Mouse (Mus musculus) embryonic facial prominence, embryonic 10.5 days (tissue): ENCODE measurements around the gene Dpep3. TPM values are rescaled to one million over a fixed set of nuclear protein-coding genes. Genes with fewer than 3 reads are reported as not detected.
"Not testable (repeated sequence)": the region's sequence is repeated elsewhere in the genome, so short reads cannot be mapped to it uniquely, and the experiment has no call there.

ENCODE experiments used
- DNase-seq: peaks from one replicate; pipeline ENCODE4 v3.0.0-alpha.2; 2017; ENCODE audit warnings: low spot score
- H3K27ac ChIP-seq: fragments of 300-500 bp; sonication (generic); replicated peaks from 2 replicates; pipeline ENCODE4 v1.5.1; 2016; ENCODE audit warnings: mild to moderate bottlenecking
- H3K27me3 ChIP-seq: fragments of 300-500 bp; sonication (generic); replicated peaks from 2 replicates; pipeline ENCODE4 v1.6.1; 2016; ENCODE audit warnings: low read depth, mild to moderate bottlenecking; ENCODE audit not compliant: poor library complexity, severe bottlenecking
- H3K36me3 ChIP-seq: fragments of 300-500 bp; sonication (generic); replicated peaks from 2 replicates; pipeline ENCODE4 v1.6.1; 2016; ENCODE audit warnings: mild to moderate bottlenecking, moderate library complexity
- H3K4me1 ChIP-seq: fragments of 300-500 bp; sonication (generic); 2 replicates; pipeline ENCODE4 v1.6.1; 2016
- H3K4me3 ChIP-seq: fragments of 300-500 bp; sonication (generic); 2 replicates; pipeline ENCODE4 v1.5.1; 2016; ENCODE audit warnings: mild to moderate bottlenecking, moderate library complexity
- H3K9me3 ChIP-seq: fragments of 300-500 bp; sonication (generic); 2 replicates; pipeline ENCODE4 v1.6.1; 2016; ENCODE audit warnings: mild to moderate bottlenecking
- WGBS: fragments of 180-500 bp; shearing (Covaris S2); methylation state at CpG from one replicate; pipeline ENCODE4 v1.1.7; 2016; 5-methylcytosine and 5-hydroxymethylcytosine counted together
- polyA plus RNA-seq: library from polyadenylated mRNA; unstranded; fragments of >200 nt; fragmentation: Nextera tagmentation; extraction: Ambion mirVana; gene quantifications from 2 replicates; pipeline ENCODE4 v1.2.1, GENCODE M21; 2016

The Dpep3 gene
- polyA plus RNA-seq, 1 experiment from 2014 or later, result not detected

DNA sequence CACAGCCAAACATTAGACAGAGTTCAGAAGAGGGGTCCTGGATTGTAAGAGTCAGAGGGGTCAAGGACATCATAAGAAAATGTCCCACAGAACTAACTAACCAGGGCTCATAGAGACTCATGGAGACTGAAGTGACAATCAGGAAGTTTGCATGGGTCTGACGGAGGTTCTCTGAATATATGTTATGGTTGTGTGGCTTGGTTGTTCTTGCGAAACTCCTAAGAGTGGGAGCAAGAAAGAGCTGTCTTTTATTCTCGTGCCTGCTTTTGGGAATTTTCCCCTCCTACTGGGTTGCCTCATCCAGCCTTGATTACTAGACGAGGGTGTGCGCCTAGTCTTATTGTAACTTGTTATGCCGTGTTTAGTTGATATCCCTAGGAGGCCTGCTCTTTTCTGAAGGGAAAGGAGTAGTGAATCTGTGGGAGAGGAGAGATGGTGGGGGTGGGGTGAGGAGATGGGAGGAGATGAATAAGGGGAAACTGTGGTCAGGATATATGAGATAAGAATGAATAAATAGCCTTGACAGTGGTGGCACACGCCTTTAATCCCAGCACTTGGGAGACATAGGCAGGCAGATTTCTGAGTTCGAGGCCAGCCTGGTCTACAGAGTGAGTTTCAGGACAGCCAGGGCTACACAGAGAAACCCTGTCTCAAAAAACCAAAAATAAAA lies 25.4 kb upstream of the Dpep3 start:
- DNase-seq, result no peak
- no peak overlapping the region for H3K27ac ChIP-seq
- no peaks in the 10 kb centered on the region for H3K27me3 ChIP-seq
- no peak overlapping the region for H3K4me3 ChIP-seq
- no peaks in the 10 kb centered on the region for H3K9me3 ChIP-seq
- WGBS, result 79% methylated on average over 8 of the region's 8 CpGs
- H3K4me1 ChIP-seq, result peaks cover 1% of the 10 kb centered on the region; the same call in 1 of the 2 replicates
- H3K36me3 ChIP-seq, result peaks cover 12% of the 10 kb centered on the region

DNA sequence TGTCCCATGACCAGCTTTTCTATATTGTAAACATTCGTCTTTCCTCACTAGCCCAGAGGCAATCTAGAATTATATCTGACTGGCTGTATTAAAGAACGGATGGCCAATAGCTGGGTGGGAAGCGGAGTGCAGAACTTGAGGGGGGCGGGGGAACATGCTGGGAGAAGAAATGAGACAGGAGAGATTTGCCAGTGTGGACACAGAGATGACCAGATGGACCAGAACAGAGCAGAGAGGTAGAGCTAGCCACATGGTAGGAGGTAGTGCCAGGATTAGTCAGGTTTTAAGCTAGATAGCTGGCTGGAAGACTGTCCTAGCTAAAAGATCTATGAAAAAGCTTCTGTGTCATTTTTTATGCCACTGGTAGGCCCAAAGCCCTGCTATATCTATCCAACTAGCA lies 22.7 kb upstream of the Dpep3 start:
- no peak overlapping the region for H3K27ac ChIP-seq
- no peak for DNase-seq
- WGBS, result 85% methylated on average over 4 of the region's 4 CpGs

DNA sequence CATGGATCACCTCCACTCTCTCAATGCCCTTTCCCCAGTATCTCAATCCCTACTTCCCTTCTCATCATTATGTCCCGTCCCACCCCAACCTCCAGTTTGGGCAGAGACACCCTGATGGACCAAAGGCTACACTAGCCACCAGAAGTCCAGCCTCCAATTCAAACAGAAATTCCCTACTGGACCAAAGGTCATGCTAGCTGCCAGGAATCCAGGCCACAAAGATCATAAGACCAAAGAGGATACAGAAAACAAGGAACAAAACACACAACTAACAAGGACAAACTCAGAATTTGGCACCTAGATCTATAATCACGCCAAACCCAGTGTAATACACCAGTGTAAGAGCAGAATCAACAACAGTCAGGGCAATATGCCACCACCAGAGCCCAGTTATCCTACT lies 19.7 kb upstream of the Dpep3 start:
- Histone ChIP-seq H3K36me3 (no peaks in the 10 kb centered on the region), H3K27ac (no peak overlapping the region), H3K4me3 (no peak overlapping the region), H3K27me3 (no peaks in the 10 kb centered on the region), H3K4me1 (no peaks in the 10 kb centered on the region), H3K9me3 (no peaks in the 10 kb centered on the region)
- no peak for DNase-seq
- 79% methylated on average over 2 of the region's 2 CpGs for WGBS

More for the DNA sequence above, 22.7 kb upstream of the Dpep3 start:
- H3K36me3 ChIP-seq, result no peaks in the 10 kb centered on the region
- H3K9me3 ChIP-seq, result no peaks in the 10 kb centered on the region
- no peaks in the 10 kb centered on the region for H3K4me1 ChIP-seq
- no peak overlapping the region for H3K4me3 ChIP-seq
- H3K27me3 ChIP-seq, result no peaks in the 10 kb centered on the region

DNA sequence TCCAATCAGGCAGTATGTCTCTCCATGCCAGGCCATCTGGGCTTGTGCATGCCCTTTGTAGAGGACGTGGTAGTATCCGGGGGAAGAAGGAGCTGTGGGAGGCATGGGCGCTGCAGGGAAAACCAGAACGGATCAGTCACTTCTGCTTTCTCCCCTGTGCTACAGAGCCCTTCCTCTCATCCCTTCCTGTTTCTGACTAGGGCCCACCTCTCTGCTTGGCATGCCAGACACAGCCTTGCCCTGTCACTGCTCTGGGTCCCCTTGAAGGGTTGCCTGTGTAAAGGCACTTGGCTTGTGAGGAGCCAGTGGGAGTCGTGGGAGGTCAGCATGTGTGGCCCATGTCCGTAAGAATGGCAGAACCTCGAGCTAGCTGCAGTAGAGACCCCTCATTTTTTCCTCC lies 17.1 kb upstream of the Dpep3 start:
- no peak overlapping the region for H3K27ac ChIP-seq
- H3K4me3 ChIP-seq, result no peak overlapping the region
- no peaks in the 10 kb centered on the region for H3K36me3 ChIP-seq
- no peaks in the 10 kb centered on the region for H3K9me3 ChIP-seq
- DNase-seq, result no peak
- peaks cover 2% of the 10 kb centered on the region; the same call in 1 of the 2 replicates for H3K4me1 ChIP-seq
- 76% methylated on average over 7 of the region's 7 CpGs for WGBS
- H3K27me3 ChIP-seq, result no peaks in the 10 kb centered on the region

DNA sequence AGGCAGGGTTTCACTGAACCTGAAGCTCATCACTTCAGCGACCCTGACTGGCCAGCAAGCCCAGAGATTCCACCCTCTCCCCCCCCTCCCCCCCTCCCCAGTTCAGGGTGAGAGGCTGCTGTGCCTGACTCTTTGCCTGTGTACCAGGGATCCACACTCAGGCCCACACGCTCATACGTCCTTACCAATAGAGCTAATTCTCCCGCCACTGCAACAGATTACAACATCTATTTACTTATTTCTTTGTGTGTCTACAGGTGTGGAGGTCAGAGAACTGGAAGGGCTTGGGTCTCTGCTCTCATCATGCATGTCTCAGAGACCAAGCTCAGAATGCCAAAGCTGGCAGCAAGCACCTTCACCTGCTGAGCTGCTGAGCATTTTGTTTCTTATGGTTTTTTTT lies 14.0 kb upstream of the Dpep3 start:
- no peak overlapping the region for H3K4me3 ChIP-seq
- no peaks in the 10 kb centered on the region; the same call in 1 of the 2 replicates for H3K27me3 ChIP-seq
- H3K36me3 ChIP-seq, result no peaks in the 10 kb centered on the region
- 66% methylated on average over 4 of the region's 4 CpGs for WGBS
- H3K27ac ChIP-seq, result no peak overlapping the region
- no peak for DNase-seq
- no peaks in the 10 kb centered on the region for H3K9me3 ChIP-seq
- peaks cover 10% of the 10 kb centered on the region; the same call in 1 of the 2 replicates for H3K4me1 ChIP-seq

DNA sequence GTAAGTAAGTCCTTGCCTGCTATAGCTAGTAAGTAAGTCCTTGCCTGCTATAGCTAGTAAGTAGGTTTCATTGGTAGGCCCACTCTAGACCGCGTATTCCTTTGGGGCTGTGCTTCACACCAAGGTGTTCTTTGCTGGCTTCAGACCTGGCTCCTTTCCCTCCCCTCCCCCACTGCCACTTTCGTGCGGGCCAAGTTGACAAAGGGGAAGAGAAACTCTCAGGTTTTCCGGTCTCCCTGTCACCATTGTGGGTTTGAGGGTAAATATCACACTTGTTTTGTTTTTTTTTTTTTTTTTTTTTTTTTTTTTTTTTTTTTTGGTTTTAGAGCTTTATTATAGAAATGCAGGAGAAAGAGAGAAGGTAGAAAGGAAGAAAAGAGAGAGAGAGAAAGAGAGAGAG lies 13.3 kb upstream of the Dpep3 start:
- Histone ChIP-seq H3K27me3 (no peaks in the 10 kb centered on the region; the same call in 1 of the 2 replicates), H3K9me3 (no peaks in the 10 kb centered on the region), H3K27ac (no peak overlapping the region), H3K36me3 (no peaks in the 10 kb centered on the region), H3K4me3 (no peak overlapping the region), H3K4me1 (peaks cover 10% of the 10 kb centered on the region; the same call in 1 of the 2 replicates)
- WGBS, result 67% methylated on average over 5 of the region's 5 CpGs
- DNase-seq, result no peak

DNA sequence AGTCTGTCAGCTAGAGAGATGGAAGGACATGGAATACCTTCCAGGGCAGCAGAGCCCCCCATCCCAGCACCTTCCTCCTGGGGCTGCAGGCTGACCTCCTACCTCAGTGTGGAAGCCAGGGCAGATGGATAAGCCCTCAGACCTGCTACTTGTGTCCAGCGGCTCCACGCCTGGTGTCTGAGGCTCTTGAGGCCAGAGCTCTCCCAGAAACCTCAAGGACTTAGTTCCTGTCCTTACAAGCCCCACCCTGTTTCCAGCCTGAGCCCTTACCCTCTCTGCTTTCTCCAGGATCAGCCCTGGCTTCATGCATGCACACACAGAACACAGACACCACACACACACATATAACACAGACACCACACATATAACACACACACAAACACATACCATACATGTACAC lies 12.3 kb upstream of the Dpep3 start:
- no peaks in the 10 kb centered on the region for H3K36me3 ChIP-seq
- H3K27me3 ChIP-seq, result no peaks in the 10 kb centered on the region; the same call in 1 of the 2 replicates
- H3K27ac ChIP-seq, result peak overlapping the region; percentile 70
- H3K4me1 ChIP-seq, result peaks cover 10% of the 10 kb centered on the region; the same call in 1 of the 2 replicates
- no peak overlapping the region for H3K4me3 ChIP-seq
- 93% methylated on average over 2 of the region's 2 CpGs for WGBS
- no peak for DNase-seq
- no peaks in the 10 kb centered on the region for H3K9me3 ChIP-seq

DNA sequence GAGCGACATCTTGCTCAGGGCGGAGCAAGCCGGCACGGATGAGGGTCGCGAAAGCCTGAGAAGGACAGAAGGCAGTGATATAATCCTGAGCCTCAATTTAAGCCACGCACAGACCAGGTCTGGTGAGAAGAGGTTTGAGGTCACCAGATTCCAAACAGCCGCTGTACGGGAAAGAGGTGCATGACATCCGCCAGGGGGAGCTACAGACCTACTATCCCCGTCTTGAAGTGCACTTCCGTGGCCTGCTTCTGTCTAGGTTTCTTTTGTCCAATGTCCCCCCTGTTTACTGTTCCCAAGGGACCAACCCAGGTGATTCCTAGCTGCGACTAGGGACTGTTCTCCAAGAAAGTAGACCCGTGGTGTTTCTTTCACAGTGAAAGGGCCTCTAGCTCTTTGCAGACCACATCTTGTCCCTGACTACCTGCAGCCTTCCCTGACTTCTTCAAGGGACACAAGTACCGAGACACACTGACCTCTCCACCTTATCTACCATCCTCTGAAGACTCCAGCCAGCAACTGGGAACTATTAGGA lies 11.7 kb upstream of the Dpep3 start, which contains the start of gene Dus2:
Dus2 (plus strand) TSS at position 482 of the 532 bp plus-strand sequence.
- Histone ChIP-seq H3K4me1 (peaks cover 10% of the 10 kb centered on the region; the same call in 1 of the 2 replicates), H3K27me3 (no peaks in the 10 kb centered on the region; the same call in 1 of the 2 replicates), H3K36me3 (no peaks in the 10 kb centered on the region), H3K27ac (peak within 1 kb of the TSS; percentile 70), H3K4me3 (0 out of 2 replicates have a peak within 1 kb of the TSS, but pooled peaks have one; percentile 23), H3K9me3 (no peaks in the 10 kb centered on the region)
- peak; percentile 85 for DNase-seq
- 12% methylated on average over 15 of the region's 15 CpGs for WGBS

DNA sequence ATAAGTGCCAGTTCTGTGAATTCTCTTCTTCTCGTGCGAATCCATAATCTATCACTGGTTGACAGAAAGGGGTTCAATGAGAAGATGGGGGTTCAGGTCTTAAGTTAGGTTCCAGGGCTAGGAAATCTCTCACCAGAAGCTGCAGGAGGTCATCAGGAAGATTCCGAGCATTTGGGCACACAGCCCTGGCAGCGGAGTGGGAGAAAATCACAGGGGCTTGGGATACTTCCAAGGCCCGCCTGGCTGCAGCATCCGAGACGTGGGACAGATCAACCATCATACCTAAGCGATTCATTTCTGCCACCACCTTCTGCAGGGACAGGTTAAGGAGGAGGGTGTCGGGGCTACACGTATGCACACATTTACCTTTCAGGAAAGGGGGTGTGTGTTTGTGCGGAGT lies 9.3 kb upstream of the Dpep3 start:
- no peaks in the 10 kb centered on the region for H3K9me3 ChIP-seq
- H3K36me3 ChIP-seq, result no peaks in the 10 kb centered on the region
- 88% methylated on average over 11 of the region's 11 CpGs for WGBS
- no peak for DNase-seq
- H3K27ac ChIP-seq, result no peak overlapping the region
- H3K4me3 ChIP-seq, result no peak overlapping the region
- H3K4me1 ChIP-seq, result peaks cover 10% of the 10 kb centered on the region; the same call in 1 of the 2 replicates
- no peaks in the 10 kb centered on the region; the same call in 1 of the 2 replicates for H3K27me3 ChIP-seq

DNA sequence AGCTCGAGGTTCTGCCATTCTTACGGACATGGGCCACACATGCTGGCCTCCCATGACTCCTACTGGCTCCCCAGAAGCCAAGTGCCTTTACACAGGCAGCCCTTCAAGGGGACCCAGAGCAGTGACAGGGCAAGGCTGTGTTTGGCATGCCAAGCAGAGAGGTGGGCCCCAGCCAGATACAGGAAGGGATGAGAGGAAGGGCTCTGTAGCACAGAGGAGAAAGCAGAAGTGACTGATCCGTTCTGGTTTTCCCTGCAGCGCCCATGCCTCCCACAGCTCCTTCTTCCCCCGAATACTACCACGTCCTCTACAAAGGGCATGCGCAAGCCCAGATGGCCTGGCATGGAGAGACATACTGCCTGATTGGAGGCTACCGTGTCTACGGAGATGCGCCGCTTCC lies 4.2 kb upstream of the Dpep3 start:
- H3K36me3 ChIP-seq, H3K4me3 ChIP-seq, H3K9me3 ChIP-seq, H3K27me3 ChIP-seq, H3K4me1 ChIP-seq, H3K27ac ChIP-seq, DNase-seq: not testable (repeated sequence)
- WGBS, result 83% methylated on average over 11 of the region's 11 CpGs

DNA sequence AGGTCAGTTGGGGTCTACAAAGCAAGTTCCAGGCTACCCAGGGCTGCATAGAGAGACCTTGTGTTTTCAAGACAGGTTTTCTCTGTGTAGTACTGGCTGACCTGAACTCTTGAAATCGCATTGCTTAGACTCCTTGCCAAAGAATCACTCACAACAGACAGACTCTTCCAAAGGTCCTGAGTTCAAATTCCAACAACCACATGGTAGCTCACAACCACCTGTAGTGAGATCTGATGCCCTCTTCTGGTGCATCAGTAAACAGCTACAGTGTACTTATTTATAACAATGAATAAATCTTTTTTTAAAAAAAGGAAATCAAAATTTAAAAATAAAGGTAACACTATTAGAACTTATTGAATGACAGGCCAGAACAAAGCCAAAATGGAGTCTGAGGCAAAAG lies 1.9 kb upstream of the Dpep3 start:
- no peaks in the 10 kb centered on the region for H3K4me1 ChIP-seq
- 89% methylated on average over 1 of the region's 1 CpGs for WGBS
- H3K9me3 ChIP-seq, result peaks cover 4% of the 10 kb centered on the region; the same call in 1 of the 2 replicates
- H3K27me3 ChIP-seq, result no peaks in the 10 kb centered on the region
- no peak overlapping the region for H3K27ac ChIP-seq
- H3K4me3 ChIP-seq, result no peak overlapping the region
- no peak for DNase-seq
- H3K36me3 ChIP-seq, result no peaks in the 10 kb centered on the region

DNA sequence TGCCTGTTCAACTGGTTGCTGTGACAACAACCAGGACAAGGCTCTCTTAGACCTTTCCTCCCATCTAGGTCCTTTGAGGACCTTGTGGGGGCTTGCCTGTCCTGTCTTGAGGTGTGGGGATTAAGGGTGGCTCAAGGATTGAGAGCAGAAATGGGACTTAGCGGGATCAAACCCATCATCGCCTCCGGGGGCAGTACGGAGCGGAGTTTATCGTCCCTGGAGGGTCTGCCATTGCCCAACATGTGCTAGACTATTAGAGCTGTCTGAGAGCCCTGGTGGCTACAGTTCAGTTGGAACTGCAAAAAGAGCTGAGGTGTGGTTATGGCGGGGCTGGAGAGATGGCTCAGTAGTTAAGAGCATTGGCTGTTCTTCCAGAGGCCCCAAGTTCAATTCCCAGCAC lies 3.9 kb downstream of the Dpep3 start:
- DNase-seq, result no peak
- H3K9me3 ChIP-seq, result peaks cover 4% of the 10 kb centered on the region; the same call in 1 of the 2 replicates
- no peaks in the 10 kb centered on the region for H3K36me3 ChIP-seq
- no peak overlapping the region for H3K4me3 ChIP-seq
- WGBS, result 63% methylated on average over 7 of the region's 7 CpGs
- H3K27ac ChIP-seq, result no peak overlapping the region
- no peaks in the 10 kb centered on the region for H3K27me3 ChIP-seq
- no peaks in the 10 kb centered on the region for H3K4me1 ChIP-seq
